Mouse (Mus musculus) liver, embryonic 14.5 days (tissue): ENCODE results near the gene Krba1. TPM values are rescaled to one million over a fixed set of nuclear protein-coding genes. Genes with fewer than 3 reads are reported as not detected.

Source experiments
- ATAC-seq: fragments of 200-750 bp; cut with Nextera tagmentation; 2 replicates; pipeline ENCODE4 v1.8.0; 2017; ENCODE audit warnings: moderate number of reproducible peaks, mild to moderate bottlenecking, moderate library complexity; ENCODE audit not compliant: insufficient read depth
- DNase-seq, 3 experiments: peaks; one replicate each; pipeline ENCODE4 v3.0.0-alpha.2; 2012 to 2013; ENCODE audit warnings: low read depth in 3 of 3, low spot score in 3 of 3
- H3K27ac ChIP-seq: fragments of 300-500 bp; sonication (generic); 2 replicates; pipeline ENCODE4 v1.5.1; 2014; ENCODE audit warnings: moderate library complexity, mild to moderate bottlenecking, control low read depth, inconsistent platforms
- H3K27me3 ChIP-seq: fragments of 300-500 bp; sonication (generic); 2 replicates; pipeline ENCODE4 v1.6.1; 2014; ENCODE audit warnings: mild to moderate bottlenecking, low read length, moderate library complexity; ENCODE audit not compliant: control insufficient read depth, insufficient read depth
- H3K36me3 ChIP-seq: fragments of 300-500 bp; sonication (generic); replicated peaks from 2 replicates; pipeline ENCODE4 v1.6.1; 2014; ENCODE audit warnings: low read depth; ENCODE audit not compliant: control insufficient read depth, insufficient read depth
- H3K4me1 ChIP-seq, 2 experiments: fragments of 200-500 bp in 1 of 2; fragments of 300-500 bp in 1 of 2; sonication (generic) in 1 of 2; replicated peaks; 2 replicates each; pipeline ENCODE4 v1.6.1; 2012 to 2014; ENCODE audit warnings: antibody characterized with exemption in 1 of 2, inconsistent platforms in 1 of 2, low read length in 1 of 2; ENCODE audit not compliant: control insufficient read depth in 2 of 2, insufficient read depth in 2 of 2
- H3K4me2 ChIP-seq: fragments of 300-500 bp; sonication (generic); 2 replicates; pipeline ENCODE4 v1.6.1; 2014; ENCODE audit warnings: low read depth, mild to moderate bottlenecking, control low read depth, moderate library complexity
- H3K4me3 ChIP-seq, 2 experiments: fragments of 200-500 bp in 1 of 2; fragments of 300-500 bp in 1 of 2; sonication (generic) in 1 of 2; 2 replicates each; pipeline ENCODE4 v1.5.1; 2012 to 2014; ENCODE audit warnings: low read depth in 2 of 2, low read length in 2 of 2, mild to moderate bottlenecking in 2 of 2, control low read depth in 1 of 2, inconsistent platforms in 1 of 2, moderate library complexity in 1 of 2; ENCODE audit not compliant: insufficient read depth in 1 of 2
- H3K9ac ChIP-seq: fragments of 300-500 bp; sonication (generic); replicated peaks from 2 replicates; pipeline ENCODE4 v1.6.1; 2014; ENCODE audit warnings: mild to moderate bottlenecking, control low read depth, moderate library complexity
- H3K9me3 ChIP-seq: fragments of 300-500 bp; sonication (generic); 2 replicates; pipeline ENCODE4 v1.6.1; 2016; ENCODE audit warnings: low read length, mixed read lengths; ENCODE audit not compliant: control insufficient read depth
- CTCF ChIP-seq: IDR thresholded peaks from 2 replicates; pipeline ENCODE4 v1.5.1; 2016; ENCODE audit warnings: antibody characterized with exemption, low read depth, control low read depth
- EP300 ChIP-seq: IDR thresholded peaks from 2 replicates; pipeline ENCODE4 v1.6.1; 2016; ENCODE audit warnings: antibody characterized with exemption, low read depth
- WGBS: fragments of 180-500 bp; shearing (Covaris S2); extraction: QIAGEN DNeasy Blood & Tissue Kit; methylation state at CpG from one replicate; pipeline ENCODE4 v1.1.7; 2014; ENCODE audit not compliant: insufficient replicate concordance; 5-methylcytosine and 5-hydroxymethylcytosine counted together
- polyA plus RNA-seq, 2 experiments: library from polyadenylated mRNA; depleted of rRNA in 1 of 2; stranded (reverse) in 1 of 2; unstranded in 1 of 2; fragments of >200 nt; fragmentation: Nextera tagmentation in 1 of 2; extraction: Ambion mirVana in 1 of 2; gene quantifications; 2 replicates each; pipeline versions ENCODE4 v1.2.1 to v1.2.3; 2012 to 2014

The Krba1 gene
- polyA plus RNA-seq, 2 experiments = 0.94 to 1.6 TPM

DNA sequence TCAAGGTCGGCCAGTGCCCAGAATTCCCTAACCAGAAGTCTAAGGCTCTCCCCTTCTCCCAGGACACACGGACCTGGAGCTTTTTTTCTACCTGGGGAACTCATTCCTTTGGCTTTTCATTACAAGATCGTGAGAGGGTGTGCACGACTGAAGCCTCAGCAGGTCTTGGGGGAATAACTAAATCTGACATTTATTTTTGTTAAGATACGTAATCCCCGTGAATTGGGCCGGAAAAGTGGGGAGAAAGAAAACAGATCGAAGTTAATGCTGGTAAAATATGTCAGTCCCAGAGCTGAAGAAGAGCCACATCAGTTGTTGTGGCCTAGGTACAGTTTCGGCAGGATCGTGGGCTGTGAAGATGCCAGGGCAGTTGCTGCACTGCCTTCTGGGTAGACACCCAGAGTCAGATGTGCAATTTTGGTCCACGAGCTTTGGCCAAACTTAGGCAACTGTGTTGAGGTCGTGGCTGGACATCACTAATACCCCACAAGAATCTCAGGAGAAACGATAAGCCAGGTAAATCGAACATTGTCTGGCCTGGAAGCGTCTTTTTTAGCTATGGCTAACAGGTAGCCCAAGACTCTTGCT is 716 bp downstream of the Krba1 start:
- DNase-seq = no peak
- H3K27me3 ChIP-seq = no peaks in the 10 kb centered on the region
- no peak overlapping the region for H3K27ac ChIP-seq
- ATAC-seq = no peak
- H3K4me1 ChIP-seq = peaks cover 0 to 5% of the 10 kb centered on the region in 2 experiments; a peak in 2 of 4 replicates
- H3K36me3 ChIP-seq = no peaks in the 10 kb centered on the region
- no peak for TF ChIP-seq CTCF
- TF ChIP-seq EP300 = no peak
- peak overlapping the region; percentile 66 for H3K9ac ChIP-seq
- peak overlapping the region; percentile 77 for H3K4me2 ChIP-seq
- H3K4me3 ChIP-seq = peak overlapping the region; percentile 68 to 73
- no peaks in the 10 kb centered on the region for H3K9me3 ChIP-seq
- WGBS = 31% methylated on average over 15 of the region's 15 CpGs

GRCm38 (mm10) chr6:48396686-48397085 is 1.3 kb downstream of the Krba1 start:
- no peak overlapping the region for H3K4me2 ChIP-seq
- no peak overlapping the region for H3K27ac ChIP-seq
- no peak overlapping the region for H3K9ac ChIP-seq
- peaks cover 0 to 5% of the 10 kb centered on the region in 2 experiments; a peak in 2 of 4 replicates for H3K4me1 ChIP-seq
- no peak overlapping the region for H3K4me3 ChIP-seq
- H3K36me3 ChIP-seq = no peaks in the 10 kb centered on the region
- ATAC-seq = no peak
- WGBS = 90% methylated on average over 1 of the region's 1 CpGs
- no peaks in the 10 kb centered on the region for H3K9me3 ChIP-seq
- no peaks in the 10 kb centered on the region for H3K27me3 ChIP-seq
- DNase-seq = no peak
- TF ChIP-seq CTCF (no peak), EP300 (no peak)

GRCm38 (mm10) chr6:48397336-48397735 is 1.9 kb downstream of the Krba1 start:
- H3K9ac ChIP-seq = no peak overlapping the region
- no peak for ATAC-seq
- DNase-seq = peak in 1 of 3 experiments; percentile 4
- no peaks in the 10 kb centered on the region for H3K36me3 ChIP-seq
- H3K4me3 ChIP-seq = no peak overlapping the region
- H3K27ac ChIP-seq = no peak overlapping the region
- H3K4me1 ChIP-seq = peaks cover 0 to 5% of the 10 kb centered on the region in 2 experiments; a peak in 2 of 4 replicates
- H3K9me3 ChIP-seq = no peaks in the 10 kb centered on the region
- 58% methylated on average over 4 of the region's 4 CpGs for WGBS
- no peak; the same call in 1 of the 2 replicates for TF ChIP-seq CTCF
- TF ChIP-seq EP300 = no peak
- H3K4me2 ChIP-seq = no peak overlapping the region
- H3K27me3 ChIP-seq = no peaks in the 10 kb centered on the region

GRCm38 (mm10) chr6:48399906-48400305 is 4.5 kb downstream of the Krba1 start:
- no peak overlapping the region for H3K9ac ChIP-seq
- no peaks in the 10 kb centered on the region for H3K27me3 ChIP-seq
- H3K27ac ChIP-seq = no peak overlapping the region
- no peaks in the 10 kb centered on the region for H3K9me3 ChIP-seq
- H3K4me3 ChIP-seq = no peak overlapping the region
- no peak for ATAC-seq
- no peak for DNase-seq
- no peak for TF ChIP-seq CTCF
- no peak for TF ChIP-seq EP300
- H3K4me2 ChIP-seq = no peak overlapping the region
- 73% methylated on average over 5 of the region's 5 CpGs for WGBS
- peaks cover 0 to 5% of the 10 kb centered on the region in 2 experiments; a peak in 2 of 4 replicates for H3K4me1 ChIP-seq
- no peaks in the 10 kb centered on the region for H3K36me3 ChIP-seq

DNA sequence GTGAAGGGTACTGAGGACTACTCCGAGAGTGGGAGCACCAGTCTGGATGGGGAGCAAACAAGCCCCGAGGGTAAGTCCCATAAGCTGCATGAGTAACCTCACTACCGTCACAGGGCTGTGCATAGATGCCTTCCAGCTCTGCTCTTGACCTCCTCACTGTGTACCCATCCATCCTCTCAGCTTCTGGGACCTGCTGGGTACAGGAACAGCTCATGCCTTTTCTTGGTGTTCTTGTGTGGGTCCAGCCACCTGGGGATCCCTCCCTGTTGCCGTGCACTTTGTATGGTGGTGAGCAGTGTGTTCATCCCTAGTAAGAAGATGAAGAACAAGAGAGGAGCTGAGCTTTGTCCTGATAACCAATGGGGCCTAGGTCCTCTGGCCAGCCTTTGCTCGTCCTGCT is 8.7 kb downstream of the Krba1 start:
- 71% methylated on average over 5 of the region's 5 CpGs for WGBS
- Histone ChIP-seq H3K4me1 (no peaks in the 10 kb centered on the region), H3K36me3 (no peaks in the 10 kb centered on the region), H3K4me3 (no peak overlapping the region), H3K4me2 (no peak overlapping the region), H3K9me3 (no peaks in the 10 kb centered on the region), H3K27ac (no peak overlapping the region), H3K9ac (no peak overlapping the region), H3K27me3 (no peaks in the 10 kb centered on the region)
- ATAC-seq (no peak), DNase-seq (no peak)
- TF ChIP-seq EP300 (no peak), CTCF (no peak)
